Mouse (Mus musculus) liver, embryonic 14.5 days (tissue): ENCODE results near the gene Setx.

ENCODE experiments used
- CTCF ChIP-seq: IDR thresholded peaks from 2 replicates; pipeline ENCODE4 v1.5.1; 2016; ENCODE audit warnings: antibody characterized with exemption, low read depth, control low read depth
- EP300 ChIP-seq: IDR thresholded peaks from 2 replicates; pipeline ENCODE4 v1.6.1; 2016; ENCODE audit warnings: antibody characterized with exemption, low read depth

DNA sequence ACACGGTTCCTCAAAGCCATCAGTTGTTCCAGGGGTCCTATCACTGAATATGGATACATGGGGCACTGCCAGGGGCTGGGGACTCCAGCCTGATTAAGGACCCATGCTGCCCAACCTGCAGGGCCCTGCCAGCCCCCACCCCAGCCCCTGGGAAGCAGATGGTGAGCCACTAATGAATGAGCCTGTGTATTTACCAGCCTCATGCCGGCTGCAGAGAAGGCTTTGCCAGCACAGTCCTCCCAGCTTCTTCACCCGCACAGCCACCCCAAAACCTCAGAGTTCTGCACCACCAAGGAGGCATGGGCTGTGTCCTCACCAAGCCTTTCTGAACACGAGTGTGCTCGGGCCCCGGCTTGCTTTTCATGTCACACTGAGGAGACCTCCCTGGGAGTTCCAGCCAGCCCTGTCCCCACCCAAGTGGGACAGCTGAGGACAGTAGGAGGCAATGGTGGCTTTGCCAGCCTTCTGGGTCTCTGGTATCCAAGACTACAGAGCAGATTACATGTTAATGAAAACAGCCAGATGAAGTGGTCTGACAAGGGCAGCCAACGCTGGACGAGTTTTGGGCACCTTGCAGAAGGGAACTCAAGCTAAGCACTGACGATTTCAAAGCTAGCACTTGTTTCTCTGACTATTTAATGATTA is 106.3 kb downstream of the Setx start:
- TF ChIP-seq EP300 (no peak), CTCF (no peak)
